Mouse (Mus musculus): ENCODE measurements around the gene Paxip1.

Gene Paxip1

DNA sequence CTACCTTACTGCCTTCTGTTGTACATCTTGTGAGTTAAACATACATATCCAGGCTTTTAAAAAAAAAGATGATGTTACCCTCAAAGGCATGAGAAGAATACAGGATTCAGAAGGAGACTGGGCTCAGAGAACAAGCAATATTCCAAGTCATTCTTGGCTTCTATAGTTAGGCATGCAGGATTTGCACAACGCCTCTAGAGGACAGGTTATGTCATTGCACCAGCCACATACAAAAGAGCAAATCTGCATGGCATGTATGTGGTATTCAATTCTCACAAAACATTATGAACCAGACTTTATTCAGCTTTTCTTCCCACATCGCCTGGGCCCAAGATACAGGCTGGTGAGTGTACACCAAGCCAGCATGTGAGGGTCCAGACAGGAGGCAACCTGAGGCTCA, 67.0 kb downstream of the Paxip1 start:
- DNase-seq (ENCODE audit: low spot score in 2 of 2) = no peak

DNA sequence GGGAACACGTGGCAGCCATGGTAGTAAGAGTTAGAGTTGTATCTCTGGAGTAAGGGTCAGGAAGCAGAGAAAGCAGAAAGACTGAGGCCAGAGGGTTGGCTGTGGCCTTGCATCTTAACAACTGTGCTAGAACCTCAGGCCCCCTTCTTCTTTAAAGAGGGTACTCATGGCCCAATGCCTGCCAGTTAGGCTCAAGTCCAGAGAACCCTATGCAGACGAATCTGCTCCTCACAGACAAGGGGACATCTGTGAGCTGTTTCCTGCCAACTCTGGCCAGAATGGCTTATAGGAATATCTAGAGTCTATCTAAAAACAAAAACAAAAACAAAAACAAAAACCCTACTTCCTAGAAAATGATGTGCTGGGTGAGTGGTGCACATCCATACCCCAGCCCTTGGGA, 72.2 kb downstream of the Paxip1 start:
- DNase-seq (ENCODE audit: low spot score in 2 of 2) = no peak

DNA sequence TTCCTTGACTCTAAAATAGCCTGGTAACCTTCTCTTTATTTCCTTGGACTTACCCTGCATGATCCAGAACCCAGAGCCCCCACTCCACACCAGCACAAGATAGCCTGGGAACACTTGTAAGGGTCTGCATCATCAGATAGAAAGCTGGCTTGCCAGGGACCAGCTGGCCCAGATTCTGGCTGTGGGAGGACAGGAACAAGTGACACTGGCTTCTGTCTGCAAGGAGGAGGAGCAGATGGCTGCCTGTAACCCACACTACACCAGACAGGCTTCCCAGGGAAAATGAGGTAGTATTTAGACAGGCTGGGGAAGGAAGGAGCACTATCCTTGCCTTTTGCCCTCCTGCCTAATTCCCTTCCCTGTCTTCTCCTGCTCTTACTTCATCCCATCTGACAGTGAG, 74.2 kb downstream of the Paxip1 start:
- no peak for DNase-seq (ENCODE audit: low spot score in 2 of 2)

DNA sequence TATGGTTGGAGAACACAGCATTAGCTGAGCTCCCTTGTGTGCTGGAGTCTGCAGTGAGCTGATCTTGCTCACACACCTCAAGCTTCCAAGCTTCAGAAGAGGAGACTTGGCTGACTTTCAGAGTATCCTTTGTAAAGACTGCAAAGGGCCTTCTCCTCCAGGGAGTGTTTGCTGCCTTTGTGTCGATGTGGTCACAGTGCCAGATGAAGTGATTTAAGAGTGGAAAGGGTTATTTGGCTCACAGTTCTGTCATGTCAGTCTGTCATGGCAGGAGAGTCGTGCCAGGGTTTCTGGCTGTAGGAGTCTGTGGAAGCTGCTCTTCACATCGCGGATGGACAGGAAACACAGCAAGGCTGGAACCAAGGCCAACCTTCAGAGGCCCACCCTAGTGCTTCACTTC, 75.5 kb downstream of the Paxip1 start:
- DNase-seq (ENCODE audit: low spot score in 2 of 2) = no peak

DNA sequence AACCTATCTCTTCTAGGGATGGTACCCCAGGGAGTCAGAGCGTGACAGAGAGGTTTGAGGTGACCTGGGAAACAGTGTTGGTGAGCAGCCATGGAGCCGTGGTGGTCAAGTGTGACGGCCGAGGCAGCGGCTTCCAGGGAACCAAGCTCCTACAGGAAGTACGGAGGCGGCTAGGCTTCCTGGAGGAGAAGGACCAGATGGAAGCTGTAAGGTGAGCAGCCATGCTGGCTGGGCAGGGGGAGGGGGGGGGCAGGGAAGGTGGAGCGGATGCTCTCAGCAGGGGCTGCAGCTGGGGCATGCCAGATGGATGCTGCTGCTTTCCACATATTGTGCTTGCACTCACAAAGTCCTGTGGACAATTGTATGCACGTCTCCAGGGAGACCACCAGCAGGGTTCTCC, 77.1 kb downstream of the Paxip1 start:
- DNase-seq (ENCODE audit: low spot score in 2 of 2) = no peak

DNA sequence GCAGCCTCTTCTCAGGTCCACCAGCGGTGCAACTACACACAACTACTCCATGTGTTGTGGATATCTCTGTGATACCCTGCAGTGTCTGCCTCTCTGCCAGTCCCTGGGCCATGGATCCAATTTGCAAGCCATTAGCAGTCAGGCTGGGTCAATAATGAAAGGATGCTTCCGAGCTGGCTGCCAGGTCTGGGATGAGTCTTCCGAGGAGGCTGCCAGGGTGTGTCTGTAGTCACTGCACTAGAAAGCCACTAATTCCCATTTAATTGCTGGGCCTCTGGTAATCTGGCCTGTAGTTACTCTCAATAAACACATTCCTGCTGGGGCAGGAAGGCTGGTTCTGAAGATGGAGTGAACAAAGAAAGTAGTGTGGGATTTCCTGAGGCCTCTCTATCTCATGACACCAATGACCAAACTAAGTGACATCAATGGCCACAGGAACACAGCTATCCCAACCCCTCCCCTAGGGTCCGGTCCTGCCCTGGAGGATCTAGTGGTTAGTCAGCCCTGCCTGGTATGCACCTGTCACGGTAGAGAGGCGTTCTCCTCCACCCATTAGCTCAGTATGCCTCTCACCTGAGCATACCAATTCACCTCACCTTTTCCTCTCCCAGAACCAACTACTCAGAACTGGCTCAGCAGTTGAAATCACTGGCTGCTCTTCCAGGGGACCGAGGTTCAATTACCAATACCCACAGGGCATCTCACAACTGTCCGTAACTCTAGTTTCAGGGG, 79.9 kb downstream of the Paxip1 start:
- no peak for DNase-seq (ENCODE audit: low spot score in 2 of 2)

DNA sequence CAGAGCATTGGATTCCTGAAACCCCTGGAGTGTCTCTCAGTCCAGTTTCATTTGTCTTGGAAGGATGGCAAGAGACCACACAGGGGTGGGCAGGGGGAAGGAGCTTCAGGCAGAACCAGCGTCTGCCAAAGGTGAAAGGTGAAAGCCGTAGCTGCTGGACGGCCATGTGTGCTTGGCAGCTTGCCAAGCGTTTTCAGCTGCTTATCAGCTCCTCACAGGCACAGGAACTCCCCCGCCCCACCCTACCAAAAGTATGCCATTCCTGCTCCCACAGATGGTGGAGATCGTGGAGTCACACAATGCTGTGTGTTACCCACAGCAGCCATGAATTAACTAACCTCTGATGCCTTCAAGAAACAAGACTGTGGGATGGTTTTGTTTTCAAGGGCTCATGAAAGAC, 83.3 kb downstream of the Paxip1 start:
- DNase-seq (ENCODE audit: low spot score in 2 of 2) = no peak

DNA sequence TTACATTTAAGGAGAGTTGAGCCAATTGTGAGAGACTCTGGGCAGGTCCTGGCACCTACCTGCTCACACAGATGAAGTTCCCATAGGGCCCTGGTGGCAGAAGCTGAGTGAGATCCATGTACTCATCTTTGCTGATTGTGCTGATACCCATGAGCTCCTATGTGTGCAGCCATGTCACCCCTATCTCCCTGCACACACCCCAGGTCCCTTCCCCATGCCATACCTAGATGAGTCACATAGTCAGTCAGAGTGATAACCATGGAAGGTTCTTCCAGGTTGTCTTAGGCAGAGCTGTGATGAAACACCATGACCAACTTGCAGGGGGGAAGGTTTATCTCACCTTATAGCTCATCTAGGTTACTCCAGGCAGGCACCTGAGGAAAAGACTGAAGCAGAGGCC, 84.2 kb downstream of the Paxip1 start:
- no peak for DNase-seq (ENCODE audit: low spot score in 2 of 2)

DNA sequence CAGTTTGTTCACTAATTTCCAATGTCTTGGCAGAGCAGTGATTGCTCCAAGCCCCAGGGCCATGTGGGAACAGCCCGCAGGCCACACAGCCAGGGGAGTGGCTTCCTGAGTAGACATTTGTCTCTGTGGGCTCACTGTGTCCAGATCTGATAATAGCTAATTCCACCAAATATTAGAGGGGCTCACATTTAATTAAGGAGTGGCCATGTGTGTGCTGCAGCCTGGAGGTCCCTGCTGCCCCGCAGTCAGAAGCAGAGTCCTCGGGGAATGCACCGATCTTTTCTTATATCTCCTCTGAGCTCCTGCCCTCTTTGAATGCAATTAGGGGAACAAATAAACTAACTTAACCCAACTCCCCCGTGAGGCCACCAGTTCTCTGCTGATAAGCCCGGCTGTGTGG, 84.9 kb downstream of the Paxip1 start:
- DNase-seq (ENCODE audit: low spot score in 2 of 2) = no peak

DNA sequence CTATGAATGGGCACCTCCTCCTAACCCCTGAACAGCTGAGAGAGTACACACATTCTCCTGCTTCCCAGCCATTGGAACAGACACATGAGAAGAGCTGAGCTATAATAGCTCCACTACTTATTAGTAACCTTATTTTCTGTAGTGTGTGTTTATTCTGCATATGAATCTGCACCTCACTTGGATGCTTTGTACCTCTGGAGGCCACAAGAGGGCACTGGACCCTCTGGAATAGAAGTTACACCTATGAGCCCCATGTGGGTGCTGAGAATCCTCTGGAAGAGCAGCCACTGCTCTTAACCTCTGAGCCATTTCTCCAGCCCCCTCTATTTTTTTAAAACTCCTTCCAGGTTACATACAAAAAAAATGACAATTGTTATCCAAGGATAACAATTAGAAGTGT, 86.5 kb downstream of the Paxip1 start:
- no peak for DNase-seq (ENCODE audit: low spot score in 2 of 2)

DNA sequence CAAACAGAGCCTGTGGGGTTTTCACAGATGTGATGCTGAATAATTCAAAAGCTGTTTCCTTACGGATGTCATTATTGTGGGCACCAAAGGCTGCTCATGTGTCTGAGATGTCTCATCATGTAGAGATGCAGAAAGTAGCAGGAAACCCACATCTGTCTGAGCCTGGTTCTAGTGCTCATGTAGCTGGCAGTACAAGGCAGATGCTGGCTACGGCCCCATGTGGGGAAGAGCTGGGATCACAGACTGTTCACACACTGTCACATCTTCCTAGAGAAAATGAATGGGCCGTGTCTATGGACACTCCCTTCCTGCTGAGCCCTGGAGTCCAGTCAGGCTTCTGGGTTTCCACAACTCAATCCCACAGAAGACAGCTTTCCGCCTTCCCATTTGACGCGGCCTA, 89.0 kb downstream of the Paxip1 start:
- DNase-seq (ENCODE audit: low spot score in 2 of 2) = no peak
